Mouse (Mus musculus) C2C12 (cell line): ENCODE data around the gene Pfkfb1. TPM values are rescaled to one million over a fixed set of nuclear protein-coding genes. Genes with fewer than 3 reads are reported as not detected.

Experiments used
- H3K27me3 ChIP-seq: one replicate; pipeline ENCODE4 v1.6.1; 2011; ENCODE audit not compliant: control insufficient read depth, insufficient read depth, insufficient read length
- H3K36me3 ChIP-seq: one replicate; pipeline ENCODE4 v1.6.1; 2011; ENCODE audit not compliant: control insufficient read depth, insufficient read depth
- H3K4me3 ChIP-seq: one replicate; pipeline ENCODE4 v1.5.1; 2011; ENCODE audit warnings: mild to moderate bottlenecking, control low read depth; ENCODE audit not compliant: poor library complexity, insufficient read depth, severe bottlenecking
- H3K79me2 ChIP-seq: one replicate; pipeline ENCODE4 v1.6.1; 2011; ENCODE audit not compliant: control insufficient read depth, insufficient read depth
- H3K79me3 ChIP-seq: one replicate; pipeline ENCODE4 v1.6.1; 2011; ENCODE audit warnings: low read depth, control low read depth
- H3ac ChIP-seq: one replicate; pipeline ENCODE3; 2011; ENCODE audit warnings: low read depth; ENCODE audit not compliant: control insufficient read depth, insufficient read length
- CEBPB ChIP-seq: IDR thresholded peaks from one replicate; pipeline ENCODE4 v1.6.1; 2011; ENCODE audit warnings: low read depth, mild to moderate bottlenecking, control low read depth, moderate library complexity
- CTCF ChIP-seq: IDR thresholded peaks from one replicate; pipeline ENCODE4 v1.5.1; 2011; ENCODE audit not compliant: control insufficient read depth, insufficient read depth, insufficient read length
- FOSL1 ChIP-seq: IDR thresholded peaks from one replicate; pipeline ENCODE4 v1.8.0; 2011; ENCODE audit warnings: mild to moderate bottlenecking, low read length; ENCODE audit not compliant: poor library complexity, insufficient read depth, severe bottlenecking
- MAX ChIP-seq: IDR thresholded peaks from one replicate; pipeline ENCODE4 v1.6.1; 2011; ENCODE audit warnings: mild to moderate bottlenecking, control low read depth
- MYOD1 ChIP-seq: IDR thresholded peaks from one replicate; pipeline ENCODE4 v1.6.1; 2011; ENCODE audit warnings: low read depth; ENCODE audit not compliant: control insufficient read depth, insufficient read length
- MYOG ChIP-seq: IDR thresholded peaks from one replicate; pipeline ENCODE4 v1.6.1; 2011; ENCODE audit not compliant: control insufficient read depth, insufficient read length; ENCODE audit errors: extremely low read depth
- USF1 ChIP-seq: IDR thresholded peaks from one replicate; pipeline ENCODE4 v1.6.1; 2011; ENCODE audit warnings: low read depth, mild to moderate bottlenecking, control low read depth, moderate library complexity
- microRNA-seq: library from miRNA; unstranded; fragments of <30 nt; microRNA quantifications from one replicate; pipeline ENCODE4, GENCODE M21; 2019; ENCODE audit warnings: borderline microRNAs expressed
- polyA plus RNA-seq: library from polyadenylated mRNA; unstranded; fragments of >200 nt; fragmentation: generic; extraction: Trizol; gene quantifications from one replicate; pipeline ENCODE4 v1.2.1, GENCODE M21; 2012; ENCODE audit warnings: missing spikeins

The Pfkfb1 gene
- polyA plus RNA-seq, 1 experiment = 2.7 TPM

GRCm38 (mm10) chrX:150656908-150657796, 69.1 kb downstream of the Pfkfb1 start, which contains the start of gene Tro:
Gene Tro (minus strand): TSS chrX:150657583.
- H3ac ChIP-seq = no peak within 1 kb of the TSS
- no peaks in the 10 kb centered on the region for H3K79me2 ChIP-seq
- no peaks in the 10 kb centered on the region for H3K79me3 ChIP-seq
- H3K27me3 ChIP-seq = peaks cover 12% of the 10 kb centered on the region
- H3K4me3 ChIP-seq = no peak within 1 kb of the TSS
- no peaks in the 10 kb centered on the region for H3K36me3 ChIP-seq
- TF ChIP-seq CEBPB = no peak
- no peak for TF ChIP-seq FOSL1
- TF ChIP-seq CTCF = no peak
- no peak for TF ChIP-seq MAX
- no peak for TF ChIP-seq MYOD1
- no peak for TF ChIP-seq MYOG
- TF ChIP-seq USF1 = no peak

GRCm38 (mm10) chrX:150657797-150658118, 69.7 kb downstream of the Pfkfb1 start:
- H3K27me3 ChIP-seq = peaks cover 12% of the 10 kb centered on the region
- no peaks in the 10 kb centered on the region for H3K36me3 ChIP-seq
- H3K4me3 ChIP-seq = no peak overlapping the region

GRCm38 (mm10) chrX:150662809-150663208, 74.8 kb downstream of the Pfkfb1 start:
- no peak overlapping the region for H3ac ChIP-seq
- no peaks in the 10 kb centered on the region for H3K36me3 ChIP-seq
- peaks cover 5% of the 10 kb centered on the region for H3K27me3 ChIP-seq
- TF ChIP-seq FOSL1 = no peak
- no peak for TF ChIP-seq MYOG
- no peak for TF ChIP-seq CTCF
- TF ChIP-seq MAX = no peak
- TF ChIP-seq MYOD1 = no peak
- no peak for TF ChIP-seq USF1
- no peak overlapping the region for H3K4me3 ChIP-seq
- H3K79me2 ChIP-seq = no peaks in the 10 kb centered on the region
- H3K79me3 ChIP-seq = no peaks in the 10 kb centered on the region

More at GRCm38 (mm10) chrX:150657797-150658118, 69.7 kb downstream of the Pfkfb1 start:
- H3ac ChIP-seq = no peak overlapping the region
- TF ChIP-seq MAX (no peak), MYOD1 (no peak), USF1 (no peak), CEBPB (no peak), CTCF (no peak), MYOG (no peak), FOSL1 (no peak)
- no peaks in the 10 kb centered on the region for H3K79me3 ChIP-seq
- no peaks in the 10 kb centered on the region for H3K79me2 ChIP-seq

- Histone ChIP-seq H3K27me3 (no peaks in the 10 kb centered on the region), H3ac (no peak overlapping the region), H3K36me3 (no peaks in the 10 kb centered on the region), H3K79me2 (no peaks in the 10 kb centered on the region), H3K79me3 (no peaks in the 10 kb centered on the region), H3K4me3 (no peak overlapping the region)
- TF ChIP-seq MYOD1 (no peak), CTCF (no peak), USF1 (no peak), MAX (no peak), CEBPB (no peak), MYOG (no peak), FOSL1 (no peak)
These were observed 89.5 kb downstream of the Pfkfb1 start for GRCm38 (mm10) chrX:150677505-150677904.

Small RNA genes within 50 kb of the gene (microRNA-seq; reads per million reads assigned to microRNA genes)
- not detected for gene Mir3620

Other genes starting within 250 kb of the Pfkfb1 start
- gene Tmem29, start 129.1 kb upstream of the Pfkfb1 start, polyA plus RNA-seq = 14.3 TPM
- 0.07 TPM for gene Alas2, start 40.9 kb upstream of the Pfkfb1 start, polyA plus RNA-seq
- gene Apex2, start 1.6 kb downstream of the Pfkfb1 start, polyA plus RNA-seq = 18.2 TPM
- gene Tro, start 69.4 kb downstream of the Pfkfb1 start, polyA plus RNA-seq = 0.06 TPM
- gene Maged2, start 226.1 kb downstream of the Pfkfb1 start, polyA plus RNA-seq = 41.1 TPM